Mouse (Mus musculus): ENCODE measurements around the gene Stx1a. TPM values are rescaled to one million over a fixed set of nuclear protein-coding genes. Genes with fewer than 3 reads are reported as not detected.

Gene Stx1a
- total RNA-seq, 2 experiments from 2014 or later: 340 to 346 TPM

- H3K27ac ChIP-seq: peak overlapping the region; percentile 11; the same call in 1 of the 2 replicates
Observed at GRCm38 (mm10) chr5:135076931-135077505, 53.7 kb downstream of the Stx1a start.

GRCm38 (mm10) chr5:135077564-135078481 is 54.5 kb downstream of the Stx1a start, which contains the start of gene Vps37d:
TSS of gene Vps37d (minus strand) at chr5:135078266.
- TF ChIP-seq CTCF (IDR thresholded peaks at IDR 0.05): peak; percentile 90
- intact Hi-C loops (cut with DNase I): loop anchor here (1.0 kb wide), 1 partner anchor 65 kb away; no protein-coding TSS in a partner anchor
- DNase-seq (ENCODE audit: extremely low spot score in 1 of 2, low spot score in 2 of 2): peak; percentile 94 to 98
- H3K4me3 ChIP-seq: peak within 1 kb of the TSS; percentile 84
- peak within 1 kb of the TSS; percentile 89 for H3K27ac ChIP-seq

More at GRCm38 (mm10) chr5:135076931-135077505, 53.7 kb downstream of the Stx1a start:
- no peak for TF ChIP-seq CTCF (IDR thresholded peaks at IDR 0.05)
- intact Hi-C loops (cut with DNase I): loop anchor here (1.0 kb wide), 1 partner anchor 64 kb away; no protein-coding TSS in a partner anchor
- peak; percentile 22 to 37 for DNase-seq (ENCODE audit: extremely low spot score in 1 of 2, low spot score in 2 of 2)
- peak overlapping the region; percentile 84 for H3K4me3 ChIP-seq

GRCm38 (mm10) chr5:135078482-135078810 is 55.2 kb downstream of the Stx1a start:
- DNase-seq (ENCODE audit: extremely low spot score in 1 of 2, low spot score in 2 of 2): no peak
- TF ChIP-seq CTCF (IDR thresholded peaks at IDR 0.05): no peak; the same call in 1 of the 2 replicates
- Histone ChIP-seq H3K27ac (no peak overlapping the region), H3K4me3 (peak overlapping the region; percentile 84)
- intact Hi-C loops (cut with DNase I): no loop called here

- intact Hi-C loops (cut with DNase I): no loop called here
- TF ChIP-seq CTCF (IDR thresholded peaks at IDR 0.05): no peak
- no peak overlapping the region for H3K4me3 ChIP-seq
- H3K27ac ChIP-seq: no peak overlapping the region
- DNase-seq (ENCODE audit: extremely low spot score in 1 of 2, low spot score in 2 of 2): no peak
Observed at GRCm38 (mm10) chr5:135079578-135079977, 56.3 kb downstream of the Stx1a start.

- H3K4me3 ChIP-seq: no peak overlapping the region
- no peak for DNase-seq (ENCODE audit: extremely low spot score in 1 of 2, low spot score in 2 of 2)
- no peak overlapping the region for H3K27ac ChIP-seq
- intact Hi-C loops (cut with DNase I): loop anchor here (10.0 kb wide), 1 partner anchor 156 kb away; no protein-coding TSS in a partner anchor
- TF ChIP-seq CTCF (IDR thresholded peaks at IDR 0.05): no peak
Observed at GRCm38 (mm10) chr5:135080539-135080938, 57.3 kb downstream of the Stx1a start.

GRCm38 (mm10) chr5:135086871-135087270 is 63.6 kb downstream of the Stx1a start:
- TF ChIP-seq CTCF (IDR thresholded peaks at IDR 0.05): no peak
- intact Hi-C loops (cut with DNase I): loop anchor here (10.0 kb wide), 1 partner anchor 162 kb away; no protein-coding TSS in a partner anchor
- Histone ChIP-seq H3K4me3 (no peak overlapping the region), H3K27ac (no peak overlapping the region)
- no peak for DNase-seq (ENCODE audit: extremely low spot score in 1 of 2, low spot score in 2 of 2)

- intact Hi-C loops (cut with DNase I): loop anchor here (10.0 kb wide), 1 partner anchor 165 kb away; no protein-coding TSS in a partner anchor
- no peak for TF ChIP-seq CTCF (IDR thresholded peaks at IDR 0.05)
- Histone ChIP-seq H3K27ac (no peak within 1 kb of the TSS), H3K4me3 (no peak within 1 kb of the TSS)
- DNase-seq (ENCODE audit: extremely low spot score in 1 of 2, low spot score in 2 of 2): no peak
Observed at GRCm38 (mm10) chr5:135089653-135090052, 66.4 kb downstream of the Stx1a start, which contains the start of gene Mlxipl. TSS of gene Mlxipl (plus strand) at chr5:135089890.

Other genes with a start within 250 kb of the Stx1a start
- gene Tmem270, start 116.7 kb upstream of the Stx1a start, total RNA-seq (2021): not detected
- not detected for gene Cldn13, start 108.0 kb upstream of the Stx1a start, total RNA-seq (2021)
- 1 to 10 TPM; 7.5 to 9.3 TPM for gene Mettl27, start 91.1 kb upstream of the Stx1a start, total RNA-seq (2021)
- not detected for gene Cldn4, start 76.5 kb upstream of the Stx1a start, total RNA-seq (2021)
- gene Cldn3, start 37.3 kb upstream of the Stx1a start, total RNA-seq (2021): under 1 TPM; 0.81 to 0.82 TPM
- gene Abhd11, start 14.3 kb upstream of the Stx1a start, total RNA-seq (2021): 10 to 100 TPM; 31.3 to 39.3 TPM
- 10 to 100 TPM; 38.6 to 41.7 TPM for gene Dnajc30, start 40.7 kb downstream of the Stx1a start, total RNA-seq (2021)
- gene Bud23, start 41.5 kb downstream of the Stx1a start, total RNA-seq (2021): 10 to 100 TPM; 53.4 to 57.3 TPM
- 10 to 100 TPM; 26.8 to 30.8 TPM for gene Vps37d, start 54.8 kb downstream of the Stx1a start, total RNA-seq (2021)
- gene Mlxipl, start 66.4 kb downstream of the Stx1a start, total RNA-seq (2021): 1 to 10 TPM; 3.7 to 3.8 TPM
- gene Tbl2, start 126.2 kb downstream of the Stx1a start, total RNA-seq (2021): 10 to 100 TPM; 26.1 to 27.0 TPM
- gene Bcl7b, start 144.8 kb downstream of the Stx1a start, total RNA-seq (2021): 10 to 100 TPM; 50.6 to 54.6 TPM
- gene Baz1b, start 163.8 kb downstream of the Stx1a start, total RNA-seq (2021): 10 to 100 TPM; 76.2 to 79.7 TPM
- 1 to 10 TPM; 5.1 TPM for gene Fzd9, start 227.7 kb downstream of the Stx1a start, total RNA-seq (2021)